In the genomic region with DNA sequence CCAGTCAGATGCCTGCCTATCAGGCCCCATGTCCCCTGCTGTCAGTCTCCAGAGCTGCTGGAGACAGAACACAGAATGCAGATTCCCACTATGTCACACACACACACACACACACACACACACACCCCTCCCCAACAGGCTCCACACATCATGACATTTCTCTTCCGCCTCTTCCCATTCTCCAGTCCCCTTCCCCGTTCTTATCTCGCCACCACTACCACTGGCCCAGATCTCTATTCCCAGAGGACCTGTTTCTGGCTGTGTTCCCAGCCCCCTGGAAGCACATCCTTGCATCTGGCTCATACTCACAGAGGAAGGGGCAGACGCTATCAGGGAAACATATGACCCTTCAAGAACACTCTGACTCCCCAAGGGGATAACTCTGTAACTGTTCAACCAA, we compare ENCODE assay signal across 9 mouse cellular contexts. TPM values are rescaled to one million over a fixed set of nuclear protein-coding genes. Genes with fewer than 3 reads are reported as not detected.
DNase-seq lines count a peak whose midpoint lies in the region; ATAC-seq lines count a peak whose summit lies in the region.
"Had no signal": no experiment of that assay in that cellular context is flagged by ENCODE, and none has a peak within 500 bp of the region (broad histone marks: within the 10 kb centered on the region; RNA-seq: fewer than 3 reads in every experiment).

No protein-coding gene starts in this region.

- peak overlapping the region; percentile 86; the same call in 1 of the 2 replicates for H3K9ac ChIP-seq in forebrain, embryonic 14.5 days (ENCODE audit: low read length)
- peak overlapping the region; percentile 88 for H3K9ac ChIP-seq in hindbrain, embryonic 13.5 days
- H3K9ac ChIP-seq in limb, embryonic 15.5 days = no peak overlapping the region
- peak overlapping the region; percentile 78 for H3K9ac ChIP-seq in neural tube, embryonic 15.5 days (replicated peaks)

- intact Hi-C loops in left cerebral cortex, postnatal 4 days (cut with DNase I) = no loop called here

- no peaks in the 10 kb centered on the region for H3K27me3 ChIP-seq in forebrain, embryonic 14.5 days (replicated peaks; ENCODE audit: control insufficient read depth, insufficient read depth, low read length)
- no peaks in the 10 kb centered on the region for H3K27me3 ChIP-seq in hindbrain, embryonic 13.5 days
- no peaks in the 10 kb centered on the region for H3K27me3 ChIP-seq in limb, embryonic 15.5 days
- H3K27me3 ChIP-seq in neural tube, embryonic 15.5 days (replicated peaks) = no peaks in the 10 kb centered on the region

- no peak for ATAC-seq in forebrain, embryonic 14.5 days
- no peak for ATAC-seq in hindbrain, embryonic 13.5 days (ENCODE audit: low FRiP score)
- no peak for ATAC-seq in limb, embryonic 15.5 days (ENCODE audit: insufficient number of reproducible peaks, low FRiP score, low TSS enrichment, low read depth)
- no peak for ATAC-seq in neural tube, embryonic 15.5 days (ENCODE audit: low FRiP score)

- DNase-seq in adrenal gland, adult 8-10 months = peak; percentile 51
- DNase-seq in forebrain, embryonic 14.5 days (ENCODE audit: low spot score) = no peak
- no peak for DNase-seq in left cerebral cortex, postnatal 4 days
- DNase-seq in right cerebral cortex, adult 18-20 months = no peak
- no peak for DNase-seq in B cell, adult 2 months

- H3K4me2 ChIP-seq in forebrain, embryonic 14.5 days (ENCODE audit: low read length) = peak overlapping the region; percentile 91
- peak overlapping the region; percentile 76 for H3K4me2 ChIP-seq in hindbrain, embryonic 13.5 days
- H3K4me2 ChIP-seq in limb, embryonic 15.5 days = peak overlapping the region; percentile 92
- H3K4me2 ChIP-seq in neural tube, embryonic 15.5 days = peak overlapping the region; percentile 92

- H3K27ac ChIP-seq in forebrain, embryonic 14.5 days (ENCODE audit: low read depth, low read length) = no peak overlapping the region
- H3K27ac ChIP-seq in hindbrain, embryonic 13.5 days = no peak overlapping the region
- 0 out of 2 replicates have a peak overlapping the region, but pooled peaks have one; percentile 1 for H3K27ac ChIP-seq in limb, embryonic 15.5 days
- no peak overlapping the region for H3K27ac ChIP-seq in neural tube, embryonic 15.5 days (replicated peaks)
- H3K27ac ChIP-seq: macrophage had no signal

- 35% methylated on average over 4 of the region's 4 CpGs for WGBS in forebrain, embryonic 14.5 days
- WGBS in hindbrain, embryonic 13.5 days = 13% methylated on average over 4 of the region's 4 CpGs
- 20% methylated on average over 4 of the region's 4 CpGs for WGBS in limb, embryonic 15.5 days
- WGBS in neural tube, embryonic 15.5 days = 9% methylated on average over 4 of the region's 4 CpGs

- H3K4me3 ChIP-seq in forebrain, embryonic 14.5 days (ENCODE audit: low read depth, low read length) = peak overlapping the region; percentile 75
- H3K4me3 ChIP-seq in hindbrain, embryonic 13.5 days = peak overlapping the region; percentile 75
- H3K4me3 ChIP-seq in limb, embryonic 15.5 days = peak overlapping the region; percentile 81
- H3K4me3 ChIP-seq in neural tube, embryonic 15.5 days (replicated peaks) = peak overlapping the region; percentile 80

- H3K9me3 ChIP-seq in forebrain, embryonic 14.5 days (replicated peaks; ENCODE audit: control insufficient read depth, low read length) = no peaks in the 10 kb centered on the region
- H3K9me3 ChIP-seq in hindbrain, embryonic 13.5 days = no peaks in the 10 kb centered on the region
- H3K9me3 ChIP-seq in limb, embryonic 15.5 days = no peaks in the 10 kb centered on the region
- H3K9me3 ChIP-seq in neural tube, embryonic 15.5 days (replicated peaks) = no peaks in the 10 kb centered on the region

- H3K36me3 ChIP-seq in forebrain, embryonic 14.5 days (ENCODE audit: control insufficient read depth, insufficient read depth, low read length) = peaks cover 22% of the 10 kb centered on the region
- peaks cover 29% of the 10 kb centered on the region for H3K36me3 ChIP-seq in hindbrain, embryonic 13.5 days
- peaks cover 29% of the 10 kb centered on the region for H3K36me3 ChIP-seq in limb, embryonic 15.5 days
- H3K36me3 ChIP-seq in neural tube, embryonic 15.5 days = peaks cover 13% of the 10 kb centered on the region; the same call in 1 of the 2 replicates

- peaks cover 14% of the 10 kb centered on the region for H3K4me1 ChIP-seq in forebrain, embryonic 14.5 days (ENCODE audit: control insufficient read depth, insufficient read depth, low read length)
- H3K4me1 ChIP-seq in hindbrain, embryonic 13.5 days (replicated peaks) = peaks cover 48% of the 10 kb centered on the region
- H3K4me1 ChIP-seq in limb, embryonic 15.5 days = peaks cover 54% of the 10 kb centered on the region
- H3K4me1 ChIP-seq in neural tube, embryonic 15.5 days = peaks cover 53% of the 10 kb centered on the region

RNA-seq across cellular contexts. Expression of a gene that starts 2.3 kb away (rescaled TPM):
- 10 to 100 TPM; 35.2 to 66.9 (median 56.7) TPM for total RNA-seq in adrenal gland, adult 8-10 months (2022)
- polyA plus RNA-seq in forebrain, embryonic 14.5 days (2014; fragmentation: Nextera tagmentation; extraction: Ambion mirVana) = 6.4 and 10.4 TPM in 2 replicates
- 10.1 and 11.7 TPM in 2 replicates for polyA plus RNA-seq in hindbrain, embryonic 13.5 days (2015; fragmentation: Nextera tagmentation; extraction: Ambion mirVana)
- 15.1 and 15.8 TPM in 2 replicates for polyA plus RNA-seq in limb, embryonic 15.5 days (2015; fragmentation: Nextera tagmentation; extraction: Ambion mirVana)
- polyA plus RNA-seq in neural tube, embryonic 15.5 days (2015; fragmentation: Nextera tagmentation; extraction: Ambion mirVana) = 10.4 and 10.8 TPM in 2 replicates
- 10 to 100 TPM; 55.1 to 56.6 TPM for total RNA-seq in left cerebral cortex, postnatal 4 days (2021)

RNA-seq across cellular contexts. Expression of a gene that starts 23.1 kb away (rescaled TPM):
- 10 to 100 TPM; 13.4 to 19.6 (median 15.7) TPM for total RNA-seq in adrenal gland, adult 8-10 months (2022)
- polyA plus RNA-seq in forebrain, embryonic 14.5 days (2014; fragmentation: Nextera tagmentation; extraction: Ambion mirVana) = 75.9 and 95.4 TPM in 2 replicates
- polyA plus RNA-seq in hindbrain, embryonic 13.5 days (2015; fragmentation: Nextera tagmentation; extraction: Ambion mirVana) = 124 and 135 TPM in 2 replicates
- 41.4 and 46.6 TPM in 2 replicates for polyA plus RNA-seq in limb, embryonic 15.5 days (2015; fragmentation: Nextera tagmentation; extraction: Ambion mirVana)
- polyA plus RNA-seq in neural tube, embryonic 15.5 days (2015; fragmentation: Nextera tagmentation; extraction: Ambion mirVana) = 108 and 128 TPM in 2 replicates
- total RNA-seq in left cerebral cortex, postnatal 4 days (2021) = 100 to 1,000 TPM; 213 to 226 TPM

RNA-seq across cellular contexts. Expression of a gene that starts 36.8 kb away (rescaled TPM):
- not detected for total RNA-seq in adrenal gland, adult 8-10 months (2022)
- not detected in 2 replicates for polyA plus RNA-seq in forebrain, embryonic 14.5 days (2014; fragmentation: Nextera tagmentation; extraction: Ambion mirVana)
- 0.39 TPM in 1 of 2 replicates, not detected in the other for polyA plus RNA-seq in hindbrain, embryonic 13.5 days (2015; fragmentation: Nextera tagmentation; extraction: Ambion mirVana)
- polyA plus RNA-seq in limb, embryonic 15.5 days (2015; fragmentation: Nextera tagmentation; extraction: Ambion mirVana) = not detected in 2 replicates
- not detected in 2 replicates for polyA plus RNA-seq in neural tube, embryonic 15.5 days (2015; fragmentation: Nextera tagmentation; extraction: Ambion mirVana)
- total RNA-seq in left cerebral cortex, postnatal 4 days (2021) = not detected
- polyA plus RNA-seq: macrophage had no signal

RNA-seq across cellular contexts. Expression of a gene that starts 36.8 kb away (rescaled TPM):
- total RNA-seq in adrenal gland, adult 8-10 months (2022) = 10 to 100 TPM; 45.2 to 56.6 (median 46.5) TPM
- 51.3 and 61.7 TPM in 2 replicates for polyA plus RNA-seq in forebrain, embryonic 14.5 days (2014; fragmentation: Nextera tagmentation; extraction: Ambion mirVana)
- 69.7 and 77.0 TPM in 2 replicates for polyA plus RNA-seq in hindbrain, embryonic 13.5 days (2015; fragmentation: Nextera tagmentation; extraction: Ambion mirVana)
- 50.8 and 55.2 TPM in 2 replicates for polyA plus RNA-seq in limb, embryonic 15.5 days (2015; fragmentation: Nextera tagmentation; extraction: Ambion mirVana)
- polyA plus RNA-seq in neural tube, embryonic 15.5 days (2015; fragmentation: Nextera tagmentation; extraction: Ambion mirVana) = 58.6 and 62.8 TPM in 2 replicates
- 10 to 100 TPM; 51.5 to 61.1 TPM for total RNA-seq in left cerebral cortex, postnatal 4 days (2021)

RNA-seq across cellular contexts. Expression of a gene that starts 55.1 kb away (rescaled TPM):
- 100 to 1,000 TPM in 1 of 4 experiments, 10 to 100 TPM in 3; 68.9 to 100 (median 85.6) TPM for total RNA-seq in adrenal gland, adult 8-10 months (2022)
- polyA plus RNA-seq in forebrain, embryonic 14.5 days (2014; fragmentation: Nextera tagmentation; extraction: Ambion mirVana) = 18.2 and 24.3 TPM in 2 replicates
- 27.5 and 28.0 TPM in 2 replicates for polyA plus RNA-seq in hindbrain, embryonic 13.5 days (2015; fragmentation: Nextera tagmentation; extraction: Ambion mirVana)
- 18.5 and 24.7 TPM in 2 replicates for polyA plus RNA-seq in limb, embryonic 15.5 days (2015; fragmentation: Nextera tagmentation; extraction: Ambion mirVana)
- polyA plus RNA-seq in neural tube, embryonic 15.5 days (2015; fragmentation: Nextera tagmentation; extraction: Ambion mirVana) = 20.6 and 21.0 TPM in 2 replicates
- total RNA-seq in left cerebral cortex, postnatal 4 days (2021) = 10 to 100 TPM; 62.5 to 68.6 TPM
